Mouse (Mus musculus): ENCODE data around the gene Efna1. TPM values are rescaled to one million over a fixed set of nuclear protein-coding genes. Genes with fewer than 3 reads are reported as not detected.

Efna1 gene
- total RNA-seq, 2 experiments from 2014 or later: 7.1 to 7.6 TPM

DNA sequence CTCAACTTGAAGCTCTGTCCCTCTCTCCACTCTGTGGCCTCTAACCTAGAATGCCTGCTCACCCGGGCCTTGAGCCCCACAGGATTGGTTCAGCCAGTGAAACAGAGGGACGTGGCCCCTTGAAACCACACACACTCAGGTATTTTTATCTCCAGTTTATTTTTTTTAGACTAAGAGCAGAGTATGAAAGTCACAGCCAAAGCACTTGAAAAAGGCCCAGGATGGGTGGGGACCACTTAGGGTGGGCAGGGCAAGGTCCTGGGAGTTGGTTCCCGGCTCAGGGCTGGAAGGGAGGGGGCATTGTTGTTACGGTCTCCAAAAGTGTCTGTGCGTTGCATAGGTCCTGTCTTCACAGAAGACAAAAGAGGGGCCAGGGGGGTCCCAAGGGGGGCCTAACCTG, 33.4 kb upstream of the Efna1 start:
- no peak for DNase-seq (ENCODE audit: extremely low spot score in 1 of 2, low spot score in 1 of 2)

- peak in 1 of 2 experiments; percentile 64 for DNase-seq (ENCODE audit: extremely low spot score in 1 of 2, low spot score in 1 of 2)
Measured at GRCm38 (mm10) chr3:89308089-89308488, 27.1 kb upstream of the Efna1 start.

GRCm38 (mm10) chr3:89305551-89306325, 24.8 kb upstream of the Efna1 start:
- no peak for DNase-seq (ENCODE audit: extremely low spot score in 1 of 2, low spot score in 1 of 2)

- no peak for DNase-seq (ENCODE audit: extremely low spot score in 1 of 2, low spot score in 1 of 2)
Measured at GRCm38 (mm10) chr3:89305105-89305504, 24.2 kb upstream of the Efna1 start.

GRCm38 (mm10) chr3:89304440-89304839, 23.5 kb upstream of the Efna1 start:
- no peak for DNase-seq (ENCODE audit: extremely low spot score in 1 of 2, low spot score in 1 of 2)

DNA sequence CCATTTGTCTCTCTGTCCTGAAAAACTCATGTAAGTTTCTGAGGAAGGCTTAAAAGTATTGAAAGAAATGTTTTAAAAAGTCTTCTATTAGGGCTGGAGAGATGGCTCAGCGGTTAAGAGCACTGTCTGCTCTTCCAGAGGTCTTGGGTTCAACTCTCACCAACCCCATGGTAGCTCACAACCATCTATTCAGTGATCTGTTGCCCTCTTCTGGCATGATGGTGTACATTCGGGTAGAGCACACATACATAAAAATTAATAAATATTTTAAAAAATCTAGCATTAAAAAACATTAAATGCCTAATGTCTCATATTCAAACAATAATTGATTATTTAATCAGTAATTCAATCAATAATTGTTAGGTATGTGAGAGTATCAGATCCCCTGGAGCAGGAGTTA, 19.6 kb upstream of the Efna1 start:
- DNase-seq (ENCODE audit: extremely low spot score in 1 of 2, low spot score in 1 of 2): no peak

- DNase-seq (ENCODE audit: extremely low spot score in 1 of 2, low spot score in 1 of 2): no peak
Measured at GRCm38 (mm10) chr3:89300071-89300470, 19.1 kb upstream of the Efna1 start.

- DNase-seq (ENCODE audit: extremely low spot score in 1 of 2, low spot score in 1 of 2): no peak
Measured at GRCm38 (mm10) chr3:89299499-89299898, 18.6 kb upstream of the Efna1 start.

- no peak for DNase-seq (ENCODE audit: extremely low spot score in 1 of 2, low spot score in 1 of 2)
Measured at GRCm38 (mm10) chr3:89298908-89299307, 18.0 kb upstream of the Efna1 start.

DNA sequence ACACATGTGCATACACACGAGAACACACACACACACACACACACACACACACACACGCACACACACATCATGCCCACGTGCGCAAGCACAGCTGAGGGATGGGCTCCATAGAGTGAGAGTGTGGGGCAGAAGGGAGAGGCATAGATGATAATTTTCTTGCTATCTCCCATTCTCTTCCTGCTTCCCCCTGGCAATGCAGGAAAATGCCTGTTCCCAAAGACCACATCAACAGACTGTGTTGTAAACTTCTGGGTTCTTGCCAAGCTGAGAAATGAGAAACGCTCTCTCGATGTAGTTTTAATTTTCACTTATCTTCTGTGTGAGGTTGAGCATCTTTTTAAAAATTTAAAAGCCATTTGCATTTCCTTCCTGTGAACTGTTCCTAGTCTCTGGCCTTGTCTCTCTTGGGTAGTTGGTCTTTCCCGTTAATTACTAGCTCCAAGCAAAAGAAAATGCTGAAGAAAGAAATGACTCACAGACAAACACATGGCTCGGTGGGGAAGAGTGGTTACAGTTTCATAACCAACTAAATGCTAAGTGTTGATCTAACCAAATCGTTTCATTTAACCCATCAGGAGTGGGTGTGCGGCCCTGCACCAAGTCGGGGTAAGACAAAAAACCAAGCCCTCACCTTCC, 15.9 kb upstream of the Efna1 start:
- no peak for DNase-seq (ENCODE audit: extremely low spot score in 1 of 2, low spot score in 1 of 2)

DNA sequence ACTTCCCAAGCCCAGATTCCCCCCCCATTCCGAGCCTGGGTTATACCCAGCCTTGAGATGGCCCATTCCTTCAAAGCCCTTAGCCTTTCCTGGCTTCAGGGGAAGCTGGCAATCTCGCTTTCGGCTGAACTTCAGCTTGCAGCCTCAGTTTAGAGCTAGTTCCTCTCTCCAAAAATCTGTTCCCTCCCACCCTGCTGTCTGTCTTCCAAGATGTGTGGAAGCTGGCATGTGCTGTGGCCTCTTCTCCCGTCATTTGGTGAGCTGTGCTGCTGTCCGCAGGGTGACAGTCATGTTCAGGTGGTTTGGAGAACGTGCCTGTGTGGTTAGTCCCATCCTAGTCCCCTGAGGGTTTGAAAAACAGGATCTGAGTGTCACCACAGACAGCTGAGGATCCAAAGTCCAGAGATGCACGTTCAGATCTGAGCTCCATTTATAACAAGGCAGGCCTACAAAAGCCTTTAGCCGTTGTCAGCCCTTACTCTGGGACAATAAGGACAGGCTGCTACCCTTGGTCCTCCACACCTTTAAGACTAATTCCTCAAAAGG, 14.8 kb upstream of the Efna1 start:
- no peak for DNase-seq (ENCODE audit: extremely low spot score in 1 of 2, low spot score in 1 of 2)

- no peak for DNase-seq (ENCODE audit: extremely low spot score in 1 of 2, low spot score in 1 of 2)
Measured at GRCm38 (mm10) chr3:89294195-89294594, 13.3 kb upstream of the Efna1 start.

- no peak for DNase-seq (ENCODE audit: extremely low spot score in 1 of 2, low spot score in 1 of 2)
Measured at GRCm38 (mm10) chr3:89293247-89293918, 12.4 kb upstream of the Efna1 start.

DNA sequence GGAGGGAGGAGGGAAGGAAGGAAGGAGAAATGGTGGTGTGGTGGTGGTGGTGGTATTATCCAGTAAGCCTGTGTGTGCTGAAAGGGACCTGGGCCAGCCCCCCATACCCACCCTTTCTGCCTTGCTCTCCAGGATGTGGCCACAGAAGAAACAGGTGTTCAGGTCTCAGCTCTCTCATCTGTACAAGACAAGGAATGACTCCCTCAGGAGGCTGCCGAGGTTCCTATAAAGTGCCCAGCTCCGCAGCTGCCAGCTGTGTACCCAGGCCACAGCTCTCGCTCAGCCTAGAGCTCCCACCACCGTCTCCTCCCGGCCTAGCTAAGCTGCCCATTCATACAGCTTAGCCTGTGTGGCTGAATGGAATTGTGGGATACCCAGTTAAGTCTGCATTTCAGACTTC, 11.4 kb upstream of the Efna1 start:
- DNase-seq (ENCODE audit: extremely low spot score in 1 of 2, low spot score in 1 of 2): no peak

- no peak for DNase-seq (ENCODE audit: extremely low spot score in 1 of 2, low spot score in 1 of 2)
Measured at GRCm38 (mm10) chr3:89291874-89292273, 10.9 kb upstream of the Efna1 start.

GRCm38 (mm10) chr3:89288503-89288928, 7.6 kb upstream of the Efna1 start:
- DNase-seq (ENCODE audit: extremely low spot score in 1 of 2, low spot score in 1 of 2): no peak

- no peak for DNase-seq (ENCODE audit: extremely low spot score in 1 of 2, low spot score in 1 of 2)
Measured at GRCm38 (mm10) chr3:89287286-89287685, 6.3 kb upstream of the Efna1 start.

- DNase-seq (ENCODE audit: extremely low spot score in 1 of 2, low spot score in 1 of 2): no peak
Measured at GRCm38 (mm10) chr3:89285526-89285925, 4.6 kb upstream of the Efna1 start.

- DNase-seq (ENCODE audit: extremely low spot score in 1 of 2, low spot score in 1 of 2): no peak
Measured at GRCm38 (mm10) chr3:89284261-89284660, 3.3 kb upstream of the Efna1 start.

- DNase-seq (ENCODE audit: extremely low spot score in 1 of 2, low spot score in 1 of 2): no peak
Measured at GRCm38 (mm10) chr3:89282291-89282643, 1.3 kb upstream of the Efna1 start.

- DNase-seq (ENCODE audit: extremely low spot score in 1 of 2, low spot score in 1 of 2): peak; percentile 75 to 87
Measured at GRCm38 (mm10) chr3:89281579-89282290, 793 bp upstream of the Efna1 start.

Data from layer of hippocampus, postnatal 25 days (tissue).